Mouse (Mus musculus) urinary bladder, postnatal 0 days (tissue): ENCODE data around the gene Mapkapk2. TPM values are rescaled to one million over a fixed set of nuclear protein-coding genes. Genes with fewer than 3 reads are reported as not detected.

Experiments
- polyA plus RNA-seq: library from polyadenylated mRNA; unstranded; fragments of >200 nt; fragmentation: Nextera tagmentation; extraction: Ambion mirVana; gene quantifications from 2 replicates; pipeline ENCODE4 v1.2.1, GENCODE M21; 2015

Gene Mapkapk2
- 90.5 and 95.5 TPM in 2 replicates for polyA plus RNA-seq

DNA sequence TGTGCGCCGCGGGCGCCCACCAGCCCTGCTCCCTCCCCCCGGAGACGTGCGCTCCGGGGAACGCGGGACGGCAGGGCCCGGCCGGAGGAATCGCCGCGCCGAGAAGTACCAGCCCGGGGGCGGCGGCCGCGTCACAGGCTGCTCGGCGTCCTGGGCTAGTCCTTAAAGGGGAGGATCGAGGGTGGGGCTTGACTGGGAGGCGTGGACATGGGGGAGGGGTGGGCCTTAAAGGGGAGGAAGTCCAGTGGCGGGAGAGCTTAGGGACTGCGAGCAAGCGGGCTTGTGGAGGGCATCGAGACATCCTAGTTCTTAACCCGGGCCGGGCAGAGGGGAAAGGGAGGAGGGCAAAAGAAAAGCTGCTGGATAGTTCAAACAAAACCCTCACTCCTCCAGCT lies at the start of gene Mapkapk2:
Gene Mapkapk2 (minus strand): TSS at position 127 of the 395 bp plus-strand sequence.

DNA sequence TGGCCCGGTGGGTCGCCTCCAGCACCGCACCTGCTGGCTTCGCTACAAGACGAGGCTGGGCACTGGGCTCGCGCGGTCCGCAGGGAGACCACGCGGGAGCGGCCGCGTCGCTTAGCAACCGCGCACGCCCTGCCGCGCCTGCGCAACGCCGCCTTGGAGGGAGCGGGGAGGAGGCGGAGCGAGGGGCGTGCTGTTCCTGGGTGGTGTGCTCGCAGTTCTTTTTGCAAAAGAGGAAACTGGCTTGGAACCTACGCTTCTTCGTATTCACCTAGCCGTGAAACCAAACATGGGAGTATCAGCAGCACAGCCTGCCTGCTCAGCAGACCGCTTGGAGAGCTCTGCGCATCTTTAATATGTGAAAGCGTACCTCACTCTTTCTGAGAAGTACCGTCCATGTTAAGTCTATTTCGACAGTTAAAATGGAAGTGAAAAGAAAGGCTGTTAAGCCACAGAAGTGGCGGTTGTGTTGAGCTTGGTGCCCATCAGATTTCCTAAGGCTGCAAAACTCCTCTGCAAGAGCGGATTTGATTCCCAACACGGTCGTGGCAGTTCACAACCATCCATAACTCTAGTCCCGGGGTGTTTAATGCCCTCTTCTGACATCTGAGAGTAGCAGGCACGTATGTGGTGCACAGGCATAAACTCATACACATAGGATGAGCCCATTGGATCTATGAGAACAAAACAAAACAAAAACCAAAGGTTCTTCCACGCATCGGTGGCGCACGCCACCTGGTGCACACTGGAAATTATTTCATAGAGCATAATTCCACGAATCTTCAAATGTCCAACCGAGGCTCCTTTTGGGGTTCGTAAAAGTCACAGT lies 40.8 kb upstream of the Mapkapk2 start, which contains the start of gene Dyrk3:
Gene Dyrk3 (minus strand): TSS at position 150 of the 826 bp plus-strand sequence.

DNA sequence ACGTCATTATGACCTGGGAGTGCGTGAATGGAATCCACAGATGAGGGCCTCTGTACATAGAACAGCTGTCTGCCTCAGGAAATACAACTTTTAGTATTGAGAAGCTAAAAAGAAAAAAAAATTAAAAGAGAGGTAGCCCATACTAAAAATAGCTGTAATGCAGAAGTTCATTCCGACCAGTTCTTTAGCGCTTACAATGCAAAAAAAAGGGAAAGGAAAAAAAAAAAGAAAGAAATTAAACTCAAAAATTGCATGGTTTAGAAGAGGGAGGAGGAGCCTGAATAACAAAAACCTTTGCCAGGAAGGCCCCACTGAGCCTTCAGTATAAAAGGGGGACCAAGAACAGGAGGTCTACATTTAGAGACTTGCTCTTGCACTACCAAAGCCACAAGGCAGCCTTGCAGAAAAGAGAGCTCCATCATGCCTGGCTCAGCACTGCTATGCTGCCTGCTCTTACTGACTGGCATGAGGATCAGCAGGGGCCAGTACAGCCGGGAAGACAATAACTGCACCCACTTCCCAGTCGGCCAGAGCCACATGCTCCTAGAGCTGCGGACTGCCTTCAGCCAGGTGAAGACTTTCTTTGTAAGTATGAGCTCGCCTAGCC lies 78.0 kb downstream of the Mapkapk2 start, which contains the start of gene Il10:
Gene Il10 (plus strand): TSS at position 354 of the 607 bp plus-strand sequence.

Other genes with a start within 250 kb of the Mapkapk2 start
- 2.5 and 3.4 TPM in 2 replicates for gene Fcmr, start 232.2 kb downstream of the Mapkapk2 start, polyA plus RNA-seq
- gene Il24, start 210.4 kb downstream of the Mapkapk2 start, polyA plus RNA-seq, result not detected in 2 replicates
- not detected in 2 replicates for gene Il20, start 186.4 kb downstream of the Mapkapk2 start, polyA plus RNA-seq
- gene Il19, start 157.7 kb downstream of the Mapkapk2 start, polyA plus RNA-seq, result not detected in 2 replicates
- 0.12 and 0.24 TPM in 2 replicates for gene Il10, start 78.0 kb downstream of the Mapkapk2 start, polyA plus RNA-seq
- gene Dyrk3, start 40.5 kb upstream of the Mapkapk2 start, polyA plus RNA-seq, result 1.0 and 1.7 TPM in 2 replicates
- 39.5 and 41.0 TPM in 2 replicates for gene Eif2d, start 55.4 kb upstream of the Mapkapk2 start, polyA plus RNA-seq
- 3.0 and 5.3 TPM in 2 replicates for gene Rassf5, start 147.4 kb upstream of the Mapkapk2 start, polyA plus RNA-seq
- gene Ikbke, start 181.8 kb upstream of the Mapkapk2 start, polyA plus RNA-seq, result 5.5 and 7.4 TPM in 2 replicates